Mouse (Mus musculus) lung, postnatal 0 days (tissue): Measurements from ENCODE around the gene Eif3k.

ENCODE experiments used
- CTCF ChIP-seq: IDR thresholded peaks from 2 replicates; pipeline ENCODE4 v1.5.1; 2016; ENCODE audit warnings: antibody characterized with exemption, mild to moderate bottlenecking
- EP300 ChIP-seq: IDR thresholded peaks from 2 replicates; pipeline ENCODE4 v1.6.1; 2016; ENCODE audit warnings: antibody characterized with exemption, mild to moderate bottlenecking, control low read depth

GRCm38 (mm10) chr7:28966751-28967505 is 14.7 kb downstream of the Eif3k start:
- TF ChIP-seq CTCF (no peak), EP300 (no peak)
